Mouse (Mus musculus) lung, adult 18-20 months (tissue): Measurements from ENCODE around the gene Dab2ip.

Source experiments
- DNase-seq, 2 experiments: peaks; one replicate each; pipeline ENCODE4 v3.0.0; 2022; ENCODE audit warnings: mixed read lengths in 2 of 2

Gene Dab2ip

DNA sequence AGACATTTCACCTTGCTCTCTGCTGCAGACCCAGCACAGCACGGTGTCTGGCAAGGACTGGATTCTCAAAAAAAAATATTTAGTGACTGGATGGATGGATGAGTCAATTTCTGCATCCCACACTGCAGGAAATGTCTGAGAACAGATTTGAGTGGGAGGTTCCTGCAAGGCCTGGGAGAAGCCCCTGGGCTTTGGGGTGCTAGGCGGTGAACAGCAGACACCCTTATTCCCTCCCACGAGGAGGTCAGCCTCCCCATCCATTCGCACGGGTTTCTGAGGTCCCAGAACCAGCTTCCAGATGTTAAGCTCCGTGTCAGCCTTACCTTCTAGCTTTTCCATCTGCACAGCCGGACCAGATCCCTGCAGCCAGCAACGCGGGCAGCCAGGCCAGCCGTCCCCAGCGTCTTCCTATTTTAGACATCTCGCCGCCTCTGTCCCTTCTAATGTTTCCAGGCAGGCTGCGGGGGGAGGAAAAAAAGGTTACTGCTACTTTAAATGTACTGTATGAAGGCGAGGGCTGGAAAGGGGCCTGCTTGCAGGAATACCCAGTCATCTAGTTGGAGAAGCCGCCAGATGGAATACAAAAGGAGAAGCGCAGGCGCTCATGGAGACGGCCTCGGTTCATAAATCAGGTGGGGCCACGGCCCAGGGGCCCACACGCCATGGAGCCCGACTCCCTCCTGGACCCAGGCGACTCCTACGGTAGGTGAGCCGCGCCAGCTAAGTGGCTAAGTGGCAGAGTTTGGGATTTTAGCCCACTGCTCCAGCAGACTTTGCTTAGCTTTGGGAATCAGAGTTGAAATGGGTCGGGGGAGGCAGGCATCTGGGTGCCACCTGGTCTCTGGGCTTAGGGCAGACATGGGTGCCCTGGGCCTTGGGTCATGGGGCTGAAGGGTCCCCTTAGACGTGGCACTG is at the start of gene Dab2ip:
TSS of gene Dab2ip (plus strand) at position 356 of the 915 bp plus-strand sequence.
- DNase-seq, result no peak

DNA sequence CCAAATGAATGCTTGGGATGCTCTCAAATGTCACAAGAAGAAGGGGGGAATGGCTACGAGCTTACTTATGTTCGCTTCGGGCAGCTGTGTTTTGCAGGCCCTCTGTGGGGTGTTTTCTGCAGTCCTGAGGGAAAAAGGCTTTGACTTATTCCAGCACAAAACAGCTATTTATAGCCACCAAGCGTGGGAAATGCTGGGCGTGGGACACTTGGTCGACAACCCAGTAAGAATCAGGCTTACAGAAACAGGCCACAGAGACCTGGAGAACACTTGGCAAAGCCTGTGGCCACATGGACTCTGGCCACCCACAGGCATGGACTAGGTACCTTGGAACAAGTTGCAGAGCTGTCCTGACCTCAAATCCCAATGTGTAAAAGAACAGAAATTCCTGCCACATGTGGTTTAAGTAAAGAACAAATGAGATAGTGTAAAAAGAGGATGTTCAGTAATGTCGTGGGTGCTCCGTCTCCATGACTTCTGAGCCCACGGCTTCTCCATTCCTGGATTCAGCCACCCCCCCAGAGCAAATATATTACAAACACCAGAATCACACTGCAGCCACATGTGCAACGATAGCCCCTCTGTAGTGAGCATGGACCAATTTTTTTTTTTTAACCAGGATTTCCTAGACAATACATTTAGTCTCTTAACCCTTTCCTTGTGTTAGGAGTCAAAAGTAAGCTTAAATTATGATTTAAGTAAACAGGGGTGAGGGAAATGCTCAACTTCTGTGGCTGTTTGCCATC is 49.3 kb upstream of the Dab2ip start:
- DNase-seq, result no peak

GRCm38 (mm10) chr2:35509343-35509667 is 48.8 kb upstream of the Dab2ip start:
- DNase-seq, result no peak

GRCm38 (mm10) chr2:35509888-35510287 is 48.2 kb upstream of the Dab2ip start:
- DNase-seq, result no peak

- no peak for DNase-seq
Measured at GRCm38 (mm10) chr2:35510920-35511319, 47.1 kb upstream of the Dab2ip start.

GRCm38 (mm10) chr2:35512226-35512625 is 45.8 kb upstream of the Dab2ip start:
- DNase-seq, result no peak

DNA sequence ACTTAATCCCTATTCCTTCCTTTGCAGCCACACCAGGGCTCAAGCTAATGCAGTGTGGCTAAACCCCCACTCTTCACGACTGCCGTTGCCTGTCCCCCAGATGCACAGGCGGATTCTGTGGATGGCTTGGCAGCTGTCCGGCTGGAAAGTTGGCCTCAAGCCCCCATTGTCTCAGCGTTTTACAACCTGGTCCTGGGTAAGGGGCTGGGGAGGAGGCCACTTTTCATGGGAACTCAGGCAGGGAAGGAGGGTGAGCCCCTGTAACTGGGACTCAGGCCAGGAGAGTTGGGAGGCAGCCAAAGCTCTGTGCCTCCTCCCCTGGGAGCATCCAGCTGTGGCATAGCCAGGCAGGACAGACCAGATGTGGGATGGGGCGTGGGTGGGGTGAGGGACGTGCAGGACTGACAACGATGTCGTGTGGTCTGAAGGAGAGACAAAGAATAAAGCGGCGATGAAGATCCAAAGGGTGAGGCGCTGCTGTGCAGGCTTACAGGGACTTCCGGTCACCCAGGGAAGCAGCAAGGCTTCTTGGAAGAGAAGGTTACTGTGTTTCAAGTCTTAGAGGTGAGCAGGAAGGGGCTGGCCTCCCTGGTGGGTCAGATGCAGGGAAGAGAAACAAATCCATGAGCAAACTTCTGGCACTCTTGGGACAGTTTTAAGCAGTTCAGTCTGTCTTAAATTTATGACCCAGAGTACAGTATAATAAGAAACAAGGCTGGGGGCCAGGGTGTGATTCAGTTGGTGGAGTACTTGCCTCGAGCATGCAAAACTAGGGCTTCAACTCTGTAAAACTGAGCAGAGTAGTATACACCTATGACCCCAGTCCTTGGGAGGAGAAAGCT is 43.8 kb upstream of the Dab2ip start:
- DNase-seq, result peak; percentile 39

GRCm38 (mm10) chr2:35526612-35527242 is 31.3 kb upstream of the Dab2ip start:
- DNase-seq, result no peak

GRCm38 (mm10) chr2:35529086-35529485 is 29.0 kb upstream of the Dab2ip start:
- DNase-seq, result no peak

DNA sequence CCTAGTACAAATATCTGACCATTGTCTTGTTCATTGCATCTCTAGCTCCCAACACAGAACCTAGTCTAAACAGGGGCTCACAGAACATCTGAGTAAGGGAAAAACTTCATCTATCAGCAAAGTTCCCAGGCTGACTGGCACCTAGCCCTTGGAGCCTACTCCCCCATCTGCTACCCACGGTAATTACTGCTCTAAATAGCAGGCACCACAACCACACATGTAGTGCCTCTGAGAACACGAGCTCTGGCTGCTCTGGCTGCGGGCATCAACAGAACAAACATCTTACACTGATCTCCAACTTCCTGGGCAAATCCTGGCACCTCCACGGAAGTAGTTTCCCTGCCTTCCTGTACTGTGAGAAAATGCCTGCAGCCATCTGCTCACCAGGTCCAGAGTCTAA is 28.2 kb upstream of the Dab2ip start:
- no peak for DNase-seq

- no peak for DNase-seq
Measured at GRCm38 (mm10) chr2:35530732-35531131, 27.3 kb upstream of the Dab2ip start.

DNA sequence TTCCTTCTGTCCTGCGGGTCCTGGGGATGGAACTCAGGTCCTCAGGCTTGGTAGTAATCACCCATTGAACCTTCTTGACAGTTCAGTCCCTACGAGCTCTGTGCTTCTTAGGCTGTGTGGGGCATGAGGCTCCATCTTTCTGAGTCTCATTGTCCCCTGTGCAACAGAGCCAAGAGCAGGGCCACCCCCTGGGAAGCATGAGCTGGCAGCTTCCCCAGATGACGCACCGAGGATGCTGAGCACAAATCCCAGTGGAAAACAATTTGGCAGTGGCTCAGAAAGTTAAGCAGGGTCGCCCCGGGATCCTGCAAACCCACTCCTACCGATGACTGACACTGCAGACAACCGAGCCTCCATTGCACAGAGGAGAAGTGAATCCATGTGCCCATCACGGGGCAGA is 24.4 kb upstream of the Dab2ip start:
- no peak for DNase-seq

DNA sequence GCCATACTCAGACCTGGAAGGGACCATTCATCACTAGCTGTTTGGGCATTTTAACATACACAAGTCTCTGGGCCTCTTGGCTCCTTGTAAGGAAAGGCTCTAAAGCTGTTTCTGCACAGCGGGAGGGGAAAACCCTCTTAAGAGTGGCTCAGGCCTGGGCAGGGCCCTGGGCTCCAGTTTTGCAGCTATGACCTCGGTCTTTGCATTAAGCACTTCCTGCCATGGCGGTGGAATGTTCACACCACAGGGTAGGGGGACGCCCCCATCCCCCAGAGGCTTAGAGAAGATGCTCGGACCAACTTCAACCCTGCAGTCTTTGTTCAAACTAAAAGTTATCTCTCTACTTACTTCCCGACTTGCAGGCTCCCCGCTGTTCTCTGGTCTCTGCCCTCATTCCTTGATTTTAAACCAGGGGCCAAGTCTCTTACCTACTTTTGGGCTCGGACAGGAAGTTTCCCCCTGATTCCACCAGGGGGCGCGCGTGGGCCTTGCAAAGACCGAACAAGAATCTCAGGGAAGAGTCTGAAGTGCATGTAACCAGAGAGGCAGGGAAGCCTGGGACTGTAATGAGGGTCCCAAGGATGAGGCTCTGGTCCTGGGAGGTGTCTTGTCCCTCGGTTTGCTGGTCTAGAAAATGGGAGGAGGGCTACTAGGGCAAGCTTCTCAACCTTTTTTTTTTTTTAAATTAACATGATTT is 18.6 kb upstream of the Dab2ip start:
- peak; percentile 73 to 78 for DNase-seq

- DNase-seq, result no peak
Measured at GRCm38 (mm10) chr2:35540798-35541197, 17.3 kb upstream of the Dab2ip start.

DNA sequence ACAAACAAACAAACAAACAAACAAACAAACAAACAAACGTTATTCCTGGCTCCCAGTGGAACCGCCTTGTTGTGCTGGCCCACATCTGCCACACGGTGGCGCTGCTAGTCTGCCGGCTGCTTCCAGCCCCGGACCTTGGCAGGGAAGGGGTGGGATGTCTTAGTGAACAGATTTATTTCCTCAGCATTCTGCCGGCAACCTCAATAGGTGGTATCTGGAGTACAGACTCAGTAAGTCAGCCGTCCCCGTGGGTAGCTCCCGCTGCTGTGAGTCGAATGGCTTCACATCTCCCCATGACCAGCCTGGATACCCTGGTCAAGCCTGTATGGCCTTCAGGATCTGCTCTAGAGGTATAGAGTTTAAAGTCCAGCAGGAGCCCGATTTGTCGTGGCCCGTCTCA is 13.3 kb upstream of the Dab2ip start:
- peak; percentile 26 to 52 for DNase-seq

GRCm38 (mm10) chr2:35545125-35545590 is 12.9 kb upstream of the Dab2ip start:
- peak in 1 of 2 experiments; percentile 10 for DNase-seq

GRCm38 (mm10) chr2:35546462-35546861 is 11.6 kb upstream of the Dab2ip start:
- no peak for DNase-seq

- DNase-seq, result no peak
Measured at GRCm38 (mm10) chr2:35549191-35549590, 8.9 kb upstream of the Dab2ip start.

GRCm38 (mm10) chr2:35550097-35550496 is 8.0 kb upstream of the Dab2ip start:
- DNase-seq, result no peak

DNA sequence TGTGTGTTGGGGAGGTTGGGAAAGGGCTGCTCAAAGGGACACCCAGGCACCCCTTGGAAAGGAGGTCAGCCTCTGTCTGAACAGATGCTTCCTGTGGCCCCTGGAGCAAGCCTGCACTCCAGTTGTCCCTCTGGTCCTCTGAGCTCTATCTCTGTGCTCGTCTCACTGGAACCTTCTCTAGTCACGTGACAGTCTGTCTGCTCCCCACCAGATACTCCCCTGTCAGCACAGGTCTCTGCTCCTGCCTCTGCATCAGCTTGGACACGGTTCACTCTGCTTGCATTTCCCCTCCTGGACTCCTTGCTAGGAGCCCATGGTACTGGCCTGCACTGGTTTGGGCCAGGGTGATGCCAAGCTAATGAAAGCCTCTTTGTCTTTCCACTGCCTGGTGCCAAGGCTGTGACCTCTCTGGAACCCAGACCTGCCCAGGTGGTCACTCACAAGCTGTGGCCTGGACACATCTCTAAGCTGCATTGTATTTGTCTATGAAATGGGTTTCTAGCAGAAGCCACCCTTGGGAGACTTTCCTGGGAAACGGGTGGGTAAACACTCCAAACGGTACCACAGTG is 1.1 kb upstream of the Dab2ip start:
- no peak for DNase-seq

- no peak for DNase-seq
Measured at GRCm38 (mm10) chr2:35558826-35559550, 922 bp downstream of the Dab2ip start.
